Mouse (Mus musculus): ENCODE measurements around the gene Bnc1. TPM values are rescaled to one million over a fixed set of nuclear protein-coding genes. Genes with fewer than 3 reads are reported as not detected.

Bnc1 gene
- total and polyA plus RNA-seq, 3 experiments, result 0.10 to 1.2 (median 0.84) TPM

Other genes starting within 250 kb of the Bnc1 start
- gene Ramac, start 229.4 kb downstream of the Bnc1 start, total RNA-seq (2021), result 10 to 100 TPM; 36.6 to 50.2 TPM
- gene Ramac, start 229.4 kb downstream of the Bnc1 start, polyA plus RNA-seq (2012; rRNA removed), result 2.7 and 4.5 TPM in 2 replicates
- gene 3110040N11Rik, start 202.8 kb downstream of the Bnc1 start, total RNA-seq (2021), result 10 to 100 TPM; 35.1 to 35.8 TPM
- gene 3110040N11Rik, start 202.8 kb downstream of the Bnc1 start, polyA plus RNA-seq (2012; rRNA removed), result 15.7 and 19.3 TPM in 2 replicates
- gene Btbd1, start 162.9 kb downstream of the Bnc1 start, total RNA-seq (2021), result 100 to 1,000 TPM; 118 to 159 TPM
- 65.2 and 71.1 TPM in 2 replicates for gene Btbd1, start 162.9 kb downstream of the Bnc1 start, polyA plus RNA-seq (2012; rRNA removed)
- gene Gm10160, start 136.5 kb downstream of the Bnc1 start, total RNA-seq (2021), result not detected
- not detected in 2 replicates for gene Gm10160, start 136.5 kb downstream of the Bnc1 start, polyA plus RNA-seq (2012; rRNA removed)
- 10 to 100 TPM; 13.5 to 17.2 TPM for gene Tm6sf1, start 133.3 kb downstream of the Bnc1 start, total RNA-seq (2021)
- 29.5 and 37.4 TPM in 2 replicates for gene Tm6sf1, start 133.3 kb downstream of the Bnc1 start, polyA plus RNA-seq (2012; rRNA removed)
- gene Hdgfl3, start 57.8 kb downstream of the Bnc1 start, total RNA-seq (2021), result 10 to 100 TPM in 1 of 2 experiments, 1 to 10 TPM in 1; 7.1 to 11.9 TPM
- gene Hdgfl3, start 57.8 kb downstream of the Bnc1 start, polyA plus RNA-seq (2012; rRNA removed), result 4.7 and 5.0 TPM in 2 replicates
- gene Sh3gl3, start 181.5 kb upstream of the Bnc1 start, total RNA-seq (2021), result 1 to 10 TPM; 5.8 to 7.9 TPM
- gene Sh3gl3, start 181.5 kb upstream of the Bnc1 start, polyA plus RNA-seq (2012; rRNA removed), result 0.49 and 0.70 TPM in 2 replicates

Data from adrenal gland, adult 2 months (tissue).